Mouse (Mus musculus): Measurements from ENCODE around the gene Rnf220.

GRCm38 (mm10) chr4:117525990-117526389 lies 29.1 kb upstream of the Rnf220 start:
- TF ChIP-seq POLR2A (IDR thresholded peaks at IDR 0.05; ENCODE audit: extremely low read depth, insufficient read depth, low read length) (no peak), CTCF (IDR thresholded peaks at IDR 0.05; ENCODE audit: extremely low read depth, insufficient read depth, low read length) (no peak)

Measured in cortical plate, adult 2 months (tissue).